22 mouse cellular contexts compared by ENCODE assay signal in genomic region chr16:10171276-10171675, GRCm38 (mm10). TPM values are rescaled to one million over a fixed set of nuclear protein-coding genes. Genes with fewer than 3 reads are reported as not detected.
"Had no signal": no experiment of that assay in that cellular context is flagged by ENCODE, and none has a peak within 500 bp of the region (broad histone marks: within the 10 kb centered on the region; RNA-seq: fewer than 3 reads in every experiment).

No protein-coding gene starts in this region.

- H3K4me3 ChIP-seq: neural tube, embryonic 12.5 days; neural tube, embryonic 13.5 days; neural tube, embryonic 15.5 days; stomach, embryonic 15.5 days had no signal

- H3K27ac ChIP-seq: neural tube, embryonic 12.5 days; neural tube, embryonic 13.5 days; neural tube, embryonic 15.5 days; stomach, embryonic 15.5 days; stomach, postnatal 0 days had no signal

- H3K4me1 ChIP-seq: neural tube, embryonic 12.5 days; neural tube, embryonic 13.5 days; neural tube, embryonic 15.5 days; stomach, embryonic 15.5 days had no signal

- H3K36me3 ChIP-seq: neural tube, embryonic 12.5 days; neural tube, embryonic 13.5 days; neural tube, embryonic 15.5 days; stomach, embryonic 15.5 days had no signal

- H3K4me2 ChIP-seq: neural tube, embryonic 12.5 days; neural tube, embryonic 13.5 days; neural tube, embryonic 15.5 days; stomach, embryonic 15.5 days had no signal

- H3K27me3 ChIP-seq: neural tube, embryonic 12.5 days; neural tube, embryonic 13.5 days; neural tube, embryonic 15.5 days; stomach, embryonic 15.5 days had no signal

- H3K9ac ChIP-seq: neural tube, embryonic 12.5 days; neural tube, embryonic 13.5 days; neural tube, embryonic 15.5 days; stomach, embryonic 15.5 days had no signal

- H3K9me3 ChIP-seq: neural tube, embryonic 12.5 days; neural tube, embryonic 15.5 days; stomach, embryonic 15.5 days had no signal

- DNase-seq: retina, postnatal 1 day; right cerebral cortex, adult 18-20 months; right cerebral cortex, postnatal 14 days; right cerebral cortex, postnatal 25 days; right cerebral cortex, postnatal 4 days; spleen, adult 18-20 months; thymus, adult 18-20 months; thymus, adult 2 months; thymus, postnatal 14 days; thymus, postnatal 25 days; thymus, postnatal 36 days; thymus, postnatal 4 days had no signal

RNA-seq across cellular contexts. Expression of gene Rpl39l, which starts 1.2 kb away (rescaled TPM):
- total RNA-seq: neutrophil, adult 5-6 weeks had no signal
- polyA plus RNA-seq: neural tube, embryonic 11.5 days; neural tube, embryonic 12.5 days; neural tube, embryonic 13.5 days; neural tube, embryonic 14.5 days; small intestine, adult 2 months; spleen, adult 2 months; stomach, postnatal 0 days had no signal

RNA-seq across cellular contexts. Expression of gene Atf7ip2, which starts 21.2 kb away (rescaled TPM):
- total RNA-seq: neutrophil, adult 5-6 weeks had no signal
- polyA plus RNA-seq: neural tube, embryonic 13.5 days; spleen, adult 2 months; thymus, adult 2 months had no signal
